Mouse (Mus musculus) olfactory bulb, adult 2 months (tissue): ENCODE results near the gene Fos. TPM values are rescaled to one million over a fixed set of nuclear protein-coding genes. Genes with fewer than 3 reads are reported as not detected.
"Not testable (repeated sequence)": the region's sequence is repeated elsewhere in the genome, so short reads cannot be mapped to it uniquely, and the experiment has no call there.

Experiments used
- H3K27ac ChIP-seq: fragments of 200-500 bp; 2 replicates; pipeline ENCODE4 v1.5.1; 2012; ENCODE audit warnings: low read depth, low read length; ENCODE audit not compliant: insufficient read depth
- H3K4me1 ChIP-seq: fragments of 200-500 bp; 2 replicates; pipeline ENCODE4 v1.6.1; 2012; ENCODE audit warnings: low read length; ENCODE audit not compliant: control insufficient read depth, insufficient read depth
- H3K4me3 ChIP-seq: fragments of 200-500 bp; 2 replicates; pipeline ENCODE4 v1.5.1; 2012; ENCODE audit warnings: mild to moderate bottlenecking, low read depth, low read length, moderate library complexity; ENCODE audit not compliant: insufficient read depth
- CTCF ChIP-seq: fragments of 200-500 bp; IDR thresholded peaks from 2 replicates; pipeline ENCODE4 v1.5.1; 2012; ENCODE audit warnings: low read depth, mild to moderate bottlenecking, low read length, moderate library complexity; ENCODE audit not compliant: insufficient read depth
- POLR2A ChIP-seq: fragments of 200-500 bp; IDR thresholded peaks from 2 replicates; pipeline ENCODE4 v1.6.1; 2012; ENCODE audit warnings: mild to moderate bottlenecking, low read depth, low read length, moderate library complexity; ENCODE audit not compliant: insufficient read depth
- WGBS: fragments of 180-500 bp; shearing (Covaris S2); methylation state at CpG from one replicate; pipeline ENCODE4 v1.1.7; 2018; 5-methylcytosine and 5-hydroxymethylcytosine counted together
- polyA plus RNA-seq: library from polyadenylated mRNA; stranded (reverse); fragments of >200 nt; gene quantifications from 2 replicates; pipeline ENCODE4 v1.2.4, GENCODE M21; 2012; ENCODE audit warnings: low replicate concordance; ENCODE audit not compliant: missing spikeins, insufficient read depth, insufficient read length

The Fos gene
- polyA plus RNA-seq, 1 experiment, result not detected

DNA sequence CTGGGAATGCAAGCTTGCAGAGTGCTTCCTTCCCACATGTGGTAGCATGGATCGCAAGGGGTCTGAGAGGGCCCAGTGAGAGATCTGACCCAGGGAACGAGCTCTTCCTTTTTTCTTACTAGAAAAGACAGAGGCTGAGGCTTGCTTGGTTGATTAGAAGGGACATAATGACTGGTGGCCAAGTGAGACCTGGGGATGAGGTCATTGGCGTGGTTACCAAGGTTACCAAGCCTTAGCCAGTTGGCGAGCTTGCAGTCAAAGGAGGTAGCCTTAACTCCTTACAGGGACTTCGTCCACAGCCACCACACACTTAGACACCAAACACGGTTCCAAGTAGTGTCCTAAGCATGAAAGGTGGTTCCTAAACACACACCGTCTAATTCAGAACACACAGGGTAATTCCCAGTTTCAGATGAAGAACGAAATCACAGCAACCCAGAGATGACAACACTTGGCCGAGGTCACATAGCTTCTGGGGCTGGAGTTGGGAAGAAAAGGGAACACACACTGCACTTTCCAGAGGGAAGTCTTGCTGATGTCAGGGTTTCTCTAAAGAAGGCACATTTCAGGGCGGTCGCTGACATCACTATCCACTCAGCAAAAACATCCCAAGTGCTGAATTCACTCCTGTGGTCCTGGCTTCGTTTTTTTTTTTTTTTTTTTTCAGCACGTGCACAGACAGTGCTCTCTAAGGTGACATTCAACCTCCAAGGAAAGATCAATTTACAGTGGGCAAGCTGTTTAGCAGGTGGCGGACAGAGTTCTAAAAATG, 49.9 kb downstream of the Fos start:
- Histone ChIP-seq H3K4me1 (peaks cover 21% of the 10 kb centered on the region), H3K4me3 (no peak overlapping the region), H3K27ac (no peak overlapping the region)
- 69% methylated on average over 14 of the region's 14 CpGs for WGBS
- TF ChIP-seq POLR2A, result no peak
- no peak for TF ChIP-seq CTCF

DNA sequence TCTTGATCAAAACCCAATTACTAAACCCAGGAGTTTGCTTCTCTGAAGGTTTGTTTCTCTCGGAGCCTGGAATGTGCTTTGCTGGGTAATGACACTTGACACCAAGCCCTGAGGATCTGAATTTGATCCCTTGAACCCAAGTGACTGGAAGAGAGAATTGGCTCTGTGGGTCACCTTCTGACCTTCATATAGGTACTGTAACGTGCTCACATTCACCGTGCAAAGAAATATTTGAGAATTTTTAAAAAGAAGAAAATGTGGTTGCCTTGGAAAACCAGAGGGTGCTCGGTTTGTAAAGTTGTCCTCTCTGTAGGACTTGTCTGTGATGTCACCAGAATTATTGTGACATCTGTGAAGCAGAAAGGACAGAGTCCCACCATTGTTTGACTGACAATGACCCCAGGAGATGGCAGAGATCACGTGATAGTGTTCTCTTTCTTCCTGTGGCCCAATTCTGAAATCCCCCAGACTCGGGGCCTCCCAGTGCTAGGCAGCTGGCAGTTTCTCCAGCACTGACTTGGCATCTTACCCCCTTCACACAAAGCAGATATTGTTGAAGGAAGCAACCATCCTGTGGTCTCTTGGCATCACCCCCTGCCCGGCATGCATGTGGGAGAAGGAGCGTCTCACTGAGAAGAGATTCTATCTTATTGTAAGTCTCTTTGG, 50.6 kb downstream of the Fos start:
- no peak overlapping the region for H3K27ac ChIP-seq
- TF ChIP-seq CTCF (no peak), POLR2A (no peak)
- WGBS, result 61% methylated on average over 8 of the region's 8 CpGs

DNA sequence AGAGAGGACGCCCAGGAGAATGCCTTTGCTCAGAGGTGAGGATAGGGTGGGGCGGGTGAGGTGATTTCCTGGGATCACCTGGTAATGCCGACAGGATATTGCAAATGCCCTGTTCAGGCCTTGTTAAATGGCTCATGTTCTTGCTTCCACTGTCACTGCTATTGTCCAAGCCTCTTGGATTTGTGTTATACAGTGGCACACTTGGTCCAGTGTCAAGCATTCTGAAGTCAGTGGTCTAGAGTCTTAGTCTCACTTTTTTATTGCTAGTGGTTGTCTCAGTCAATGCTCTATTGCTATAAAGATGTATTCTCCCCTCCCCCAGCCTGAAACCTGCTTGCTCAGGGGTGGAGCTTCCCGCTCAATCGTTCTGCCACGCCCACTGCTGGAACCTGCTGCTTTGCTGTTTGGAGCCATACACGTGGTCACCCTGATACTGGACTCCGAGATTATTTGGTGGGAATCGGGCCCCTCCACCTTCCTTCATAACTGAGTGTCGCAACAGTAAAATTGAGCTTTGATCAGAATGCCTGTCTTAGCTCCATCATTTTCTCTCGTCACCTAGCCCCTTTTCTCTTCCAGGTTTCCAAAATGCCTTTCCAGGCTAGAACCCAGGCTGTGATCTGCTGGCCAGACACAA, 51.3 kb downstream of the Fos start:
- 61% methylated on average over 11 of the region's 11 CpGs for WGBS
- H3K27ac ChIP-seq, H3K4me3 ChIP-seq: not testable (repeated sequence)
- H3K4me1 ChIP-seq, result peaks cover 16% of the 10 kb centered on the region

More for the DNA sequence above, 50.6 kb downstream of the Fos start:
- peaks cover 17% of the 10 kb centered on the region for H3K4me1 ChIP-seq
- H3K4me3 ChIP-seq, result no peak overlapping the region

Other genes with a start within 250 kb of the Fos start
- not detected in 2 replicates for gene Mlh3, start 203.3 kb upstream of the Fos start, polyA plus RNA-seq
- gene Acyp1, start 185.5 kb upstream of the Fos start, polyA plus RNA-seq, result not detected in 2 replicates
- gene Zc2hc1c, start 185.3 kb upstream of the Fos start, polyA plus RNA-seq, result not detected in 2 replicates
- not detected in 2 replicates for gene Nek9, start 134.5 kb upstream of the Fos start, polyA plus RNA-seq
- gene Tmed10, start 99.0 kb upstream of the Fos start, polyA plus RNA-seq, result not detected in 2 replicates
- not detected in 2 replicates for gene Jdp2, start 125.1 kb downstream of the Fos start, polyA plus RNA-seq
- gene Batf, start 212.8 kb downstream of the Fos start, polyA plus RNA-seq, result not detected in 2 replicates